Mouse (Mus musculus): Measurements from ENCODE around the gene Tor1aip2. TPM values are rescaled to one million over a fixed set of nuclear protein-coding genes. Genes with fewer than 3 reads are reported as not detected.

Gene Tor1aip2
- polyA plus RNA-seq, 1 experiment from 2014 or later, result 69.2 TPM

DNA sequence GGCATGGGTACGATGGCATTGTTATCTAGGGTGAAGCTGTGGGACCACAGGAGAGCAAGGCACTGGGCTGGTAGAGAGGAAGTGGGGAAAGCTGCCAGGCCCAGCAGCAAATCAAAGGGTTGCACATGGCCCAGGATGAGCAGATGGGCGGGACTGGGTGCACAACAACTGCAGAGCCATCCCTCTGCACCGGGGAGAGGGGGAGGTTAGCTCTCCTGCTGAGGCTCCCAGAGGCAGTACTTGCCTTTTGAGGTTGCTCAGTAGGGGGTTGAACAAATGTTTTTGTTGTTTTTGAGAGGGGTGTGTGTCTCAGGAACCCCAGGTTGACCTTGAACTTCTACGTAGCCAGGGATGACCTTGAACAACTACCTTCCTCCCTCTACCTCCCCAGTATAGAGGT, 41.3 kb downstream of the Tor1aip2 start:
- no peak for ATAC-seq (replicated peaks; ENCODE audit: insufficient number of reproducible peaks, insufficient read depth, low FRiP score, low read depth)
- peaks cover 5% of the 10 kb centered on the region; the same call in 1 of the 2 replicates for H3K4me1 ChIP-seq (replicated peaks)
- no peak overlapping the region for H3K4me3 ChIP-seq
- H3K9me3 ChIP-seq (replicated peaks), result no peaks in the 10 kb centered on the region
- WGBS, result 62% methylated on average over 4 of the region's 4 CpGs
- no peak overlapping the region for H3K9ac ChIP-seq
- no peaks in the 10 kb centered on the region for H3K27me3 ChIP-seq
- no peak overlapping the region for H3K27ac ChIP-seq
- H3K4me2 ChIP-seq, result no peak overlapping the region
- H3K36me3 ChIP-seq, result no peaks in the 10 kb centered on the region

DNA sequence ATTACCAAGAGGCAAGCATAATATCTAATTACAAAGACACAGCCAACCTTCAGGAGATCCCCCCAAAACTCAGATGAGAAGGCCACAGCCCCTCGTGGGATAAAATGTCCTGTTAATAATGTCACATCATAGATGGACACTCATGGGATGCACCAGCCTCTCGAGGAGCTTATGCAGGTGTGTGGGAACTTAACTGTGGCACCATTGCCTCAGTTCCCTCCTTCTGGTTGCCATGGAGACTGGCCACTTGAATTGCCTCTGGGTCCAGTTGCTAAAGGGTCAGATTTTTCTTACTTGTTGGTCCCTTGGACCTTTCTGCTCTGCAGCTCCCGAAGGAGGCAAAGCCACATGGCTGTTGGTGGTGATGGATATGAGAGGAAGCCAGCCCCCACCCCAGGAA, 42.5 kb downstream of the Tor1aip2 start:
- no peaks in the 10 kb centered on the region for H3K36me3 ChIP-seq
- H3K4me1 ChIP-seq (replicated peaks), result peaks cover 9% of the 10 kb centered on the region; the same call in 1 of the 2 replicates
- H3K27me3 ChIP-seq, result no peaks in the 10 kb centered on the region
- no peak overlapping the region for H3K9ac ChIP-seq
- no peak overlapping the region for H3K4me3 ChIP-seq
- no peak overlapping the region for H3K27ac ChIP-seq
- 60% methylated on average over 3 of the region's 3 CpGs for WGBS
- ATAC-seq (replicated peaks; ENCODE audit: insufficient number of reproducible peaks, insufficient read depth, low FRiP score, low read depth), result no peak
- no peak overlapping the region for H3K4me2 ChIP-seq
- no peaks in the 10 kb centered on the region for H3K9me3 ChIP-seq (replicated peaks)

- Histone ChIP-seq H3K27ac (peak overlapping the region; percentile 37), H3K4me1 (replicated peaks) (peaks cover 10% of the 10 kb centered on the region; the same call in 1 of the 2 replicates), H3K36me3 (no peaks in the 10 kb centered on the region), H3K27me3 (no peaks in the 10 kb centered on the region), H3K4me2 (no peak overlapping the region), H3K4me3 (no peak overlapping the region), H3K9ac (no peak overlapping the region), H3K9me3 (replicated peaks) (no peaks in the 10 kb centered on the region)
- 27% methylated on average over 3 of the region's 3 CpGs for WGBS
- no peak for ATAC-seq (replicated peaks; ENCODE audit: insufficient number of reproducible peaks, insufficient read depth, low FRiP score, low read depth)
Measured at GRCm38 (mm10) chr1:156084603-156085002, 49.4 kb downstream of the Tor1aip2 start.

DNA sequence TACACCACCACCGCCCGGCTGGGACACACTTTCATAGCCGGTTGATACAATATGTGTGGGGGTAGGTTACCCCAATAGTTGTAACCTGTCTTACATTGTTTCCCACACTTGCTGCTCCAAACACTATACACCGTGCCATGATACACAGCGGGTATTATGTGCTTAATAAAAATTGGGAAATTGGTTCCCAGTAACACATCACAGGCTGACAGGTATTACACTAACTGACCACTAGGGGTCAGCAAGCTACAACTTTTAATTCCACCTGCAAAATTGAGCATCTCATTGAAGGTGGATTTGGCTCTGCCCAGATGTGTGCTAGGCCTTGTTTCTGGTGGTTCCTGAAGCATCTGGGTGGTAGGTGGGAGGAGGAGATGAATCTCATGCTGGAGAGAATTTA, 50.6 kb downstream of the Tor1aip2 start:
- 63% methylated on average over 5 of the region's 5 CpGs for WGBS
- Histone ChIP-seq H3K4me3 (no peak overlapping the region), H3K4me1 (replicated peaks) (peaks cover 10% of the 10 kb centered on the region; the same call in 1 of the 2 replicates), H3K4me2 (no peak overlapping the region), H3K9me3 (replicated peaks) (no peaks in the 10 kb centered on the region), H3K27me3 (no peaks in the 10 kb centered on the region), H3K36me3 (no peaks in the 10 kb centered on the region), H3K9ac (no peak overlapping the region), H3K27ac (no peak overlapping the region)
- ATAC-seq (replicated peaks; ENCODE audit: insufficient number of reproducible peaks, insufficient read depth, low FRiP score, low read depth), result no peak

DNA sequence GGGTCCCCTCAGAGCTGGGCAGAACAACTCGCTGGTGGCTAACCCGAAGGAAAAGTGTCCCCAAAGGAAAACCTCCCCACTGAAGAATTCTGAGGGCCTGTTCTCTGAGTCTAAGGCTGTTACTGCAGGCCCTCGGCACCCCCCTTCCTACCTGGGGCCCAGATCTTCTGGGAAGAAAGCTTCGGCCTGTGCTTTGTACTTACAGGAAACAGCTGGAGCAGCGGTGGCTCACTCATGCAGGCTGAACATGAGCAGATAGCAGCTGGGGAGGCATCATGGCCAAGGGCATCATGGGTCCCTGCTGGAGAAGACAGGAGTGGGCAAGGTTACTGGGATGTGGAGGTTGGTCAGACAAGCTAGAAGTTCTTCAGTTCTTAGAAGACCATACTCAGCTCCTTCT, 52.4 kb downstream of the Tor1aip2 start:
- Histone ChIP-seq H3K4me2 (no peak overlapping the region), H3K27ac (no peak overlapping the region), H3K4me3 (no peak overlapping the region), H3K9ac (no peak overlapping the region), H3K36me3 (no peaks in the 10 kb centered on the region), H3K4me1 (replicated peaks) (peaks cover 8% of the 10 kb centered on the region; the same call in 1 of the 2 replicates), H3K9me3 (replicated peaks) (no peaks in the 10 kb centered on the region), H3K27me3 (no peaks in the 10 kb centered on the region; the same call in 1 of the 2 replicates)
- ATAC-seq (replicated peaks; ENCODE audit: insufficient number of reproducible peaks, insufficient read depth, low FRiP score, low read depth), result no peak
- 51% methylated on average over 5 of the region's 5 CpGs for WGBS

DNA sequence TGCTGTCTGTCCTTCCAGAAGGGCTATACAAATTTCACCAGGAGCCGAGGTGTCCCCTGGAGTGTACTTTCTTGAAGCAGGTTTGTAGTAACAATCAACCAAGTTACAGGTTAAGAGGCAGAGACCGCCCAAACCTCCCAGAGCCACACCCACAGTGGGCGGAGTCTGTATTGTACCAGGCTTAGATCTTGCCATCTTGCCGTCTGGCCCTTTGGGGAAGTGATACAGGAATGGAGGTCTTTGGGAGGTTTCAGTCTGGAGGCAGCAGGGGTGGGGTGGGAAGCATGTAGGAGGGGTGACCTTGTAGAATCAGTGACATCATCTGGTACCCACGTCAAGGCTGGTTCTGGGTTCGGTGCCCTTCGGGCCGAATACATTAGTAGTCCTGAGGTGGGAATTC, 54.4 kb downstream of the Tor1aip2 start:
- H3K4me3 ChIP-seq, result no peak overlapping the region
- no peak overlapping the region for H3K27ac ChIP-seq
- no peaks in the 10 kb centered on the region for H3K9me3 ChIP-seq (replicated peaks)
- H3K4me1 ChIP-seq (replicated peaks), result 0 out of 2 replicates have a peak, but pooled peaks cover 2% of the 10 kb centered on the region
- no peaks in the 10 kb centered on the region; the same call in 1 of the 2 replicates for H3K27me3 ChIP-seq
- ATAC-seq (replicated peaks; ENCODE audit: insufficient number of reproducible peaks, insufficient read depth, low FRiP score, low read depth), result no peak
- H3K4me2 ChIP-seq, result no peak overlapping the region
- H3K36me3 ChIP-seq, result no peaks in the 10 kb centered on the region
- H3K9ac ChIP-seq, result no peak overlapping the region
- WGBS, result 81% methylated on average over 8 of the region's 8 CpGs

DNA sequence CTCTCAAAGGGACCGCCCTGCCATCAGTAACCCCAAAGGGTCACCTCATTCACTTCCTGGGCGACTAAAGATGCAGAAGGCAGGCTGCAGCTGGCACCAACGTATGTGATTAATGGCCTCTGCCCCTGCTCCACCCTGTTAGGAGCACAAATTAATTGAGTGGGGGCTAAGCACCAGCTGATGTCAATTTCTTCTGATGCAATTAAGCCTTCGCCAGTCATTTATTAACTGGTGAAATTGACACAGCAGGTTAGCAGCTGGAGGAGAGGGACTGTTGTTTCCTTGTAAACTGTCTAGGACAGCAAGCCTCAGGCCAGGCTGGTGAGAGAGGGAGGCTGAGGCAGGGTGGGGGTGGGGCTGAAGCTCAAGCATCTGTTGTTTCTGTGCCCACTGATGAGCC, 54.8 kb downstream of the Tor1aip2 start:
- Histone ChIP-seq H3K4me1 (replicated peaks) (no peaks in the 10 kb centered on the region), H3K36me3 (no peaks in the 10 kb centered on the region), H3K27ac (no peak overlapping the region), H3K9me3 (replicated peaks) (no peaks in the 10 kb centered on the region), H3K4me3 (no peak overlapping the region), H3K4me2 (no peak overlapping the region), H3K9ac (no peak overlapping the region), H3K27me3 (no peaks in the 10 kb centered on the region; the same call in 1 of the 2 replicates)
- WGBS, result 80% methylated on average over 4 of the region's 4 CpGs
- ATAC-seq (replicated peaks; ENCODE audit: insufficient number of reproducible peaks, insufficient read depth, low FRiP score, low read depth), result no peak

GRCm38 (mm10) chr1:156091811-156092210, 56.6 kb downstream of the Tor1aip2 start:
- H3K36me3 ChIP-seq, result no peaks in the 10 kb centered on the region
- no peak overlapping the region for H3K27ac ChIP-seq
- H3K4me1 ChIP-seq (replicated peaks), result no peaks in the 10 kb centered on the region
- 68% methylated on average over 4 of the region's 4 CpGs for WGBS
- no peak overlapping the region for H3K4me2 ChIP-seq
- no peaks in the 10 kb centered on the region; the same call in 1 of the 2 replicates for H3K27me3 ChIP-seq
- H3K9me3 ChIP-seq (replicated peaks), result no peaks in the 10 kb centered on the region
- no peak overlapping the region for H3K4me3 ChIP-seq
- H3K9ac ChIP-seq, result no peak overlapping the region
- ATAC-seq (replicated peaks; ENCODE audit: insufficient number of reproducible peaks, insufficient read depth, low FRiP score, low read depth), result no peak

DNA sequence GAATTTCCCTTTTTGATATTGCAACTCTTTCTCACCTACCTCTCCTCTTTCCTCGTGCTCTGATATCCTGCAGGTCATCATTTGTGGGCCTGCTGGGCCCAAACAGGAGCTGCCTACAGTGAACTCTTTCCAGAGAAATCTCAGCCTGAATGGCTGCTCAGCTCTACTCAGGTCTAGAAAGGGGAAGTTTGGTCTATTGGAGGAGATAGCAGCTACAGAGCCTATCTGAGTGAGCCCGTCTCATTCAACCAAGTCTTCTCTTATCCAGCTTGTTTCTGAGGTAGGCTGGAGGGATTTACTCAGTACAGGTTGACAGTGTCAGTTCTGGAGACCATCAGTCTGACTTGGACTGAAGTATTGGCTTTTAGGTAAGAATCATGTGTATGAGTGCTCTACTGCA, 68.6 kb downstream of the Tor1aip2 start:
- Histone ChIP-seq H3K9me3 (replicated peaks) (no peaks in the 10 kb centered on the region), H3K4me1 (replicated peaks) (no peaks in the 10 kb centered on the region; the same call in 1 of the 2 replicates), H3K4me3 (no peak overlapping the region), H3K36me3 (no peaks in the 10 kb centered on the region), H3K27ac (no peak overlapping the region), H3K4me2 (no peak overlapping the region), H3K27me3 (no peaks in the 10 kb centered on the region), H3K9ac (no peak overlapping the region)
- ATAC-seq (replicated peaks; ENCODE audit: insufficient number of reproducible peaks, insufficient read depth, low FRiP score, low read depth), result no peak
- 82% methylated on average over 2 of the region's 2 CpGs for WGBS

- 66% methylated on average over 2 of the region's 2 CpGs for WGBS
- no peak for ATAC-seq (replicated peaks; ENCODE audit: insufficient number of reproducible peaks, insufficient read depth, low FRiP score, low read depth)
Measured at GRCm38 (mm10) chr1:156105381-156105780, 70.2 kb downstream of the Tor1aip2 start.

DNA sequence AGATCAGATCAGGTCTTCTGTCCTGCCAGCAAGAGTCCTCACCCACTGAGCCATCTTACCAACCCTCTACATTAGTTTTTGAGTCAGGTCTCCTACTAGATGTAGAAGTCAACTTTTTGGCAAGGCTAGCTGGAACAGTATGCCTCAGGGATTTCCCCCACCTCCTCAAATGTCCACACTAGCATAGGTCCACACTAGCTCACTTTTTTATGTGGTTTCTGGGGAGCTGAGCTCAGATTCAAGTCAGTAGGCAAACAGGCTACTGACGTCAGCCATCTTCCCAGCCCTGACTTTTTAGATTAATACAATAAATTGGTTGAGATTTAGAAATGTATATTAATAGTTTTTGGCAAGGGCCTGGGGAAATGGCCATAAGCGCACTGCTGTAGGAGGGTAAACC, 72.2 kb downstream of the Tor1aip2 start:
- H3K36me3 ChIP-seq, result no peaks in the 10 kb centered on the region
- WGBS, result 84% methylated on average over 2 of the region's 2 CpGs
- H3K9me3 ChIP-seq (replicated peaks), result no peaks in the 10 kb centered on the region
- no peak overlapping the region for H3K4me3 ChIP-seq
- H3K4me1 ChIP-seq (replicated peaks), result no peaks in the 10 kb centered on the region; the same call in 1 of the 2 replicates
- H3K27ac ChIP-seq, result no peak overlapping the region
- no peaks in the 10 kb centered on the region for H3K27me3 ChIP-seq
- no peak for ATAC-seq (replicated peaks; ENCODE audit: insufficient number of reproducible peaks, insufficient read depth, low FRiP score, low read depth)
- H3K4me2 ChIP-seq, result no peak overlapping the region
- no peak overlapping the region for H3K9ac ChIP-seq

More at GRCm38 (mm10) chr1:156105381-156105780, 70.2 kb downstream of the Tor1aip2 start:
- H3K4me1 ChIP-seq (replicated peaks), result no peaks in the 10 kb centered on the region; the same call in 1 of the 2 replicates
- H3K27me3 ChIP-seq, result no peaks in the 10 kb centered on the region
- no peak overlapping the region for H3K9ac ChIP-seq
- no peak overlapping the region for H3K4me2 ChIP-seq
- no peak overlapping the region for H3K4me3 ChIP-seq
- H3K27ac ChIP-seq, result no peak overlapping the region
- H3K9me3 ChIP-seq (replicated peaks), result no peaks in the 10 kb centered on the region
- H3K36me3 ChIP-seq, result no peaks in the 10 kb centered on the region

DNA sequence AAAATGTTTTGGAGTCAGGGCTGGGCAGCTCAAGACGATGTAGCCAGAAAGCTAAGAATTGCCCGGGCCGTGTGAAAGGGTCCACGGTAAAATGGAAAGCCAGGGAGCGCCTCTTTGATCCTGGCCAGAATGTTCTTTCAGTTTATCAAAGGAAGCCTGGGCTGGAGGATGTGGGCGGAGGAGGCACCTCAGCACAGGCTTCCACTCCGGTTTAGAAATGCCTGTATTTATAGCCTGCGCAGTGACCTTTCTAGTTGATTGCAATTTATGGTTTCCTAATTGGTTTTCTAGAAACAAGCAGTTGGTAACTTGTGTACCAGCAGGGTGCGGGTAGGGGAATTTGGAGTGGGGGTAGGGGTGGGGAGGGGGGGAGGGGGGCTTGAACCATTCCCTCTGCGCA, 73.2 kb downstream of the Tor1aip2 start:
- Histone ChIP-seq H3K4me1 (replicated peaks) (no peaks in the 10 kb centered on the region; the same call in 1 of the 2 replicates), H3K27ac (no peak overlapping the region), H3K27me3 (no peaks in the 10 kb centered on the region), H3K4me3 (no peak overlapping the region), H3K9ac (no peak overlapping the region), H3K36me3 (no peaks in the 10 kb centered on the region), H3K4me2 (no peak overlapping the region), H3K9me3 (replicated peaks) (no peaks in the 10 kb centered on the region)
- no peak for ATAC-seq (replicated peaks; ENCODE audit: insufficient number of reproducible peaks, insufficient read depth, low FRiP score, low read depth)
- 40% methylated on average over 10 of the region's 10 CpGs for WGBS

All from heart, embryonic 15.5 days (tissue).